Mouse (Mus musculus) lung, postnatal 14 days (tissue): ENCODE results near the gene Tmem229b.
"Not testable (repeated sequence)": the region's sequence is repeated elsewhere in the genome, so short reads cannot be mapped to it uniquely, and the experiment has no call there.

Experiments used
- DNase-seq: peaks from one replicate; pipeline ENCODE4 v3.0.0; 2021

Tmem229b gene

GRCm38 (mm10) chr12:79005456-79005855 is 2.0 kb downstream of the Tmem229b start:
- no peak for DNase-seq

GRCm38 (mm10) chr12:79002978-79003377 is 4.4 kb downstream of the Tmem229b start:
- DNase-seq: no peak

GRCm38 (mm10) chr12:79002406-79002805 is 5.0 kb downstream of the Tmem229b start:
- no peak for DNase-seq

- DNase-seq: no peak
Observed at GRCm38 (mm10) chr12:78996711-78997110, 10.7 kb downstream of the Tmem229b start.

GRCm38 (mm10) chr12:78996271-78996670 is 11.2 kb downstream of the Tmem229b start:
- DNase-seq: no peak

- no peak for DNase-seq
Observed at GRCm38 (mm10) chr12:78987581-78988081, 19.8 kb downstream of the Tmem229b start.

GRCm38 (mm10) chr12:78984035-78984432 is 23.4 kb downstream of the Tmem229b start:
- peak; percentile 19 for DNase-seq

GRCm38 (mm10) chr12:78983296-78984034 is 24.0 kb downstream of the Tmem229b start:
- DNase-seq: peak; percentile 34

- DNase-seq: no peak
Observed at GRCm38 (mm10) chr12:78981938-78982825, 25.2 kb downstream of the Tmem229b start.

GRCm38 (mm10) chr12:78981131-78981530 is 26.3 kb downstream of the Tmem229b start:
- DNase-seq: no peak

- DNase-seq: peak; percentile 28
Observed at GRCm38 (mm10) chr12:78980683-78981091, 26.7 kb downstream of the Tmem229b start.

GRCm38 (mm10) chr12:78977552-78977951 is 29.9 kb downstream of the Tmem229b start:
- no peak for DNase-seq

- no peak for DNase-seq
Observed at GRCm38 (mm10) chr12:78977078-78977477, 30.3 kb downstream of the Tmem229b start.

- DNase-seq: no peak
Observed at GRCm38 (mm10) chr12:78975836-78976235, 31.6 kb downstream of the Tmem229b start.

- no peak for DNase-seq
Observed at GRCm38 (mm10) chr12:78974767-78975166, 32.7 kb downstream of the Tmem229b start.

GRCm38 (mm10) chr12:78973779-78974178 is 33.6 kb downstream of the Tmem229b start:
- DNase-seq: no peak

- no peak for DNase-seq
Observed at GRCm38 (mm10) chr12:78971649-78972048, 35.8 kb downstream of the Tmem229b start.

- DNase-seq: no peak
Observed at GRCm38 (mm10) chr12:78970725-78971124, 36.7 kb downstream of the Tmem229b start.

GRCm38 (mm10) chr12:78964496-78964895 is 42.9 kb downstream of the Tmem229b start:
- DNase-seq: not testable (repeated sequence)

- no peak for DNase-seq
Observed at GRCm38 (mm10) chr12:78956405-78956804, 51.0 kb downstream of the Tmem229b start.

GRCm38 (mm10) chr12:78952484-78952883 is 54.9 kb downstream of the Tmem229b start:
- DNase-seq: no peak

- DNase-seq: no peak
Observed at GRCm38 (mm10) chr12:78952053-78952452, 55.4 kb downstream of the Tmem229b start.

GRCm38 (mm10) chr12:78947661-78948060 is 59.8 kb downstream of the Tmem229b start:
- DNase-seq: no peak

- no peak for DNase-seq
Observed at GRCm38 (mm10) chr12:78947161-78947560, 60.3 kb downstream of the Tmem229b start.
